Mouse (Mus musculus) kidney, postnatal 0 days (tissue): ENCODE measurements around the gene Cdc7. TPM values are rescaled to one million over a fixed set of nuclear protein-coding genes. Genes with fewer than 3 reads are reported as not detected.

Source experiments
- ATAC-seq: fragments of 200-750 bp; cut with Nextera tagmentation; replicated peaks from 2 replicates; pipeline ENCODE4 v1.8.0; 2017; ENCODE audit warnings: low read depth, moderate number of reproducible peaks, moderate TSS enrichment, moderate library complexity; ENCODE audit not compliant: low FRiP score
- DNase-seq: peaks from one replicate; pipeline ENCODE4 v3.0.0-alpha.2; 2016; ENCODE audit warnings: low spot score
- H3K27ac ChIP-seq: fragments of 300-500 bp; sonication (generic); 2 replicates; pipeline ENCODE4 v1.5.1; 2014; ENCODE audit warnings: mild to moderate bottlenecking
- H3K27me3 ChIP-seq: fragments of 300-500 bp; sonication (generic); 2 replicates; pipeline ENCODE4 v1.6.1; 2014; ENCODE audit warnings: low read length, mixed read lengths; ENCODE audit not compliant: insufficient read depth
- H3K36me3 ChIP-seq: fragments of 300-500 bp; sonication (generic); 2 replicates; pipeline ENCODE4 v1.6.1; 2014; ENCODE audit warnings: low read length, mixed read lengths; ENCODE audit not compliant: insufficient read depth
- H3K4me1 ChIP-seq: fragments of 300-500 bp; sonication (generic); replicated peaks from 2 replicates; pipeline ENCODE4 v1.6.1; 2014; ENCODE audit warnings: antibody characterized with exemption, low read length, mixed read lengths; ENCODE audit not compliant: insufficient read depth
- H3K4me2 ChIP-seq: fragments of 300-500 bp; sonication (generic); 2 replicates; pipeline ENCODE4 v1.6.1; 2014; ENCODE audit warnings: mild to moderate bottlenecking, low read length, moderate library complexity, mixed read lengths
- H3K4me3 ChIP-seq: fragments of 300-500 bp; sonication (generic); replicated peaks from 2 replicates; pipeline ENCODE4 v1.5.1; 2014; ENCODE audit warnings: low read depth, low read length
- H3K9ac ChIP-seq: fragments of 300-500 bp; sonication (generic); 2 replicates; pipeline ENCODE4 v1.6.1; 2014; ENCODE audit warnings: low read depth, low read length
- H3K9me3 ChIP-seq: fragments of 300-500 bp; sonication (generic); replicated peaks from 2 replicates; pipeline ENCODE4 v1.6.1; 2016; ENCODE audit warnings: low read length, inconsistent platforms, mixed read lengths
- CTCF ChIP-seq: IDR thresholded peaks from 2 replicates; pipeline ENCODE4 v1.5.1; 2016; ENCODE audit warnings: antibody characterized with exemption, low read depth, mild to moderate bottlenecking, moderate library complexity
- WGBS: fragments of 180-500 bp; shearing (Covaris S2); extraction: QIAGEN DNeasy Blood & Tissue Kit; methylation state at CpG from one replicate; pipeline ENCODE4 v1.1.7; 2014; 5-methylcytosine and 5-hydroxymethylcytosine counted together
- polyA plus RNA-seq: library from polyadenylated mRNA; unstranded; fragments of >200 nt; fragmentation: Nextera tagmentation; extraction: Ambion mirVana; gene quantifications from 2 replicates; pipeline ENCODE4 v1.2.1, GENCODE M21; 2015

Cdc7 gene
- polyA plus RNA-seq, 1 experiment from 2014 or later = 14.8 TPM

GRCm38 (mm10) chr5:107001396-107002090, 37.4 kb downstream of the Cdc7 start:
- H3K36me3 ChIP-seq = no peaks in the 10 kb centered on the region
- ATAC-seq = 0 out of 2 replicates have a peak, but pooled peaks have one; percentile 36
- H3K4me2 ChIP-seq = no peak overlapping the region
- H3K9ac ChIP-seq = no peak overlapping the region
- 59% methylated on average over 11 of the region's 11 CpGs for WGBS
- H3K9me3 ChIP-seq = no peaks in the 10 kb centered on the region
- H3K27me3 ChIP-seq = no peaks in the 10 kb centered on the region
- 0 out of 2 replicates have a peak, but pooled peaks cover 6% of the 10 kb centered on the region for H3K4me1 ChIP-seq
- DNase-seq = no peak
- H3K27ac ChIP-seq = no peak overlapping the region
- no peak overlapping the region for H3K4me3 ChIP-seq
- TF ChIP-seq CTCF = no peak

GRCm38 (mm10) chr5:107002091-107002416, 37.9 kb downstream of the Cdc7 start:
- no peak for DNase-seq
- no peak for TF ChIP-seq CTCF
- WGBS = 31% methylated on average over 5 of the region's 5 CpGs
- no peaks in the 10 kb centered on the region for H3K36me3 ChIP-seq
- 0 out of 2 replicates have a peak, but pooled peaks cover 6% of the 10 kb centered on the region for H3K4me1 ChIP-seq
- no peaks in the 10 kb centered on the region for H3K27me3 ChIP-seq
- no peak for ATAC-seq
- no peak overlapping the region for H3K4me3 ChIP-seq
- H3K4me2 ChIP-seq = no peak overlapping the region
- no peaks in the 10 kb centered on the region for H3K9me3 ChIP-seq
- no peak overlapping the region for H3K27ac ChIP-seq
- no peak overlapping the region for H3K9ac ChIP-seq

DNA sequence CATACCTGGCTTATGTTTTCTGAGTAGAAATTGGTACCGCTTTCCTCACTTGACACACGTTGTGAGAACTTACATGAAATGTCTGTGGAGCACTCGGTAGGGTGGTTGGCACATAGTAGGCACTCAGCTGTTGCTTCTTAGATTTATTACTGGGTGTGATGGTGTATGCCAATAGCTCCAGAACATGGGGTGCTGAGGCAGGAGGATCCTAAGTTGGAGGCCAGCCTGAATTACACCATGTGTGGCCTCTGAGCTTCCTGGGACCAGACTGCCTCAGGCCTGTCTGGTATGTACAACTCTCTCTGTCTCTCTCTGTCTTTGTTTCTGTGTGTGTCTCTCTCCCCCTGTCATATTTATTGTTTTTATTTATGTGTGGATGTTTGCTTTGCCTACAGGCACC, 45.6 kb downstream of the Cdc7 start:
- no peak for TF ChIP-seq CTCF
- H3K27me3 ChIP-seq = no peaks in the 10 kb centered on the region
- no peak overlapping the region for H3K4me2 ChIP-seq
- ATAC-seq (no peak), DNase-seq (no peak)
- no peaks in the 10 kb centered on the region for H3K9me3 ChIP-seq
- H3K9ac ChIP-seq = no peak overlapping the region
- 95% methylated on average over 3 of the region's 3 CpGs for WGBS
- H3K36me3 ChIP-seq = no peaks in the 10 kb centered on the region
- no peak overlapping the region for H3K27ac ChIP-seq
- peaks cover 7% of the 10 kb centered on the region; the same call in 1 of the 2 replicates for H3K4me1 ChIP-seq
- H3K4me3 ChIP-seq = no peak overlapping the region

- H3K27ac ChIP-seq = no peak overlapping the region
- ATAC-seq (no peak), DNase-seq (no peak)
- peaks cover 12% of the 10 kb centered on the region; the same call in 1 of the 2 replicates for H3K4me1 ChIP-seq
- WGBS = 66% methylated on average over 3 of the region's 3 CpGs
- H3K4me3 ChIP-seq = no peak overlapping the region
- H3K9ac ChIP-seq = no peak overlapping the region
- H3K27me3 ChIP-seq = no peaks in the 10 kb centered on the region
- no peaks in the 10 kb centered on the region for H3K36me3 ChIP-seq
- no peak for TF ChIP-seq CTCF
- no peak overlapping the region for H3K4me2 ChIP-seq
- no peaks in the 10 kb centered on the region for H3K9me3 ChIP-seq
Measured at GRCm38 (mm10) chr5:107010300-107010699, 46.2 kb downstream of the Cdc7 start.

DNA sequence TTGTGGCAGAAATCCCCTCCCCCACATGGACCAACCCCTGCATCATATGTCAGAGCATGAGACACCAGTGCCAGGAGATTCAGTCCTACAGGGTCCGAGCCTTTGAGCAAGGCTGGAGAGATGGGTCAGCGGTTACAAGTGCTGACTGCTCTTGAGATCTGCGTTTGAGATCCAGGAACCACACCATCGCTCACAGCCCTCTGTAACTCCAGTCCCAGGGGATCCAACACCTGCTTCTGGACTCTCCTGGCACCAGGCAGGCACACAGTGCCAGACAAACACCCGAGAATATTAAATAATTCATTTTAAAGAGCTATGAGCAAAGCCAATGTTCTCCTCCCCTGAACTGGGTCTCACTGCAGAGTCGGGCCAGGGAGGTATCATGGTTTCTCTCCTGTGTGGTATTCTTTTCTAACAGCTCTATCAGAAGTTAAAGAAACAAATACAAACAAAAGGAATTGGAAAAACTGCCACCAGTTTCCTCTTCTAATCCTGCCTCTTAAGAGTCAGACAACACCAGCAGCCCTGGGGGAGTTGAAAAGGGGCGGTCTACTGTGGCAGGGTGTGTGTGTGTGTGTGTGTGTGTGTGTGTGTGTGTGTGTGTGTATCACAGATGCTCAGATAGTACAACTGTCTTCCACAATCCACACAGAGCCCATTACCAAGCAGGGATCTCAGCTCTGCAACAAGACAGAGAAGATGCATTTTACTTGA, 47.4 kb downstream of the Cdc7 start:
- Histone ChIP-seq H3K9me3 (no peaks in the 10 kb centered on the region), H3K36me3 (no peaks in the 10 kb centered on the region), H3K4me2 (no peak overlapping the region), H3K9ac (no peak overlapping the region), H3K4me3 (no peak overlapping the region), H3K27ac (no peak overlapping the region), H3K4me1 (peaks cover 15% of the 10 kb centered on the region; the same call in 1 of the 2 replicates), H3K27me3 (no peaks in the 10 kb centered on the region)
- DNase-seq = no peak
- 51% methylated on average over 7 of the region's 7 CpGs for WGBS
- no peak for ATAC-seq
- no peak for TF ChIP-seq CTCF

DNA sequence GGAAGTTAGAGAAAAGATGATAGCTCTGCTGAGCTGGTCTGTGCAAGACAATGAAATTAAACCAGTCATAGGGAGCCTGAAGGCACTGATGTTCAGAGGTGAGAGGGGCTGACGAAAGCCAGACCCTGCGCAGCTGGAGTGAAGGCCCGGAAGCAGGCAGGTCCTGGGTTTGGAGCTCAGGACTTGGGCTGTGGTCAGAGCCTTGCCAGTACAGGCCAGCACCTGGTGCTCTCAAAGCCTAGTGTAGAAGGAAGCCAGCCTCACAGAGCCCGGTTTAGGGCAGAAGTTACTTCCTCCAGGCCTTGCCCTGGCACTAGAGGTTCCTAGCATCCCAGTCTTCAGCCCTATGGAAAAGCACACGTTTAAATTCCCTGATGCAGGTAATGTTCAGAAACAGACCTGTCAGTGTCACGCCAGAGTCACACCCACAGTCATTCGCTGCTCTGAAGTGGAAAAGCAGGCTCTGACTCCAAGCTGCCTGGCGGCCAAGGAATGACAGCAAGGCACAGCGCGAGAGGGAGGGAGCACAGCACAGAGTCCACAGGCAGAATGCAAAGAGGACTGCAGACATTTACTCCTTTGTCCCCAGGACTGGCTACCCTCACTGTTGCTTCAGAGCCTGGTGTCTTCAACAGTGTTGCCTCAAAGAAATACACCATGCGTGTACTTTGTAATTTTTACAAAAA, 48.1 kb downstream of the Cdc7 start:
- 58% methylated on average over 11 of the region's 11 CpGs for WGBS
- no peak for TF ChIP-seq CTCF
- Histone ChIP-seq H3K9me3 (no peaks in the 10 kb centered on the region), H3K4me2 (no peak overlapping the region), H3K36me3 (no peaks in the 10 kb centered on the region), H3K27ac (no peak overlapping the region), H3K4me3 (no peak overlapping the region), H3K9ac (no peak overlapping the region), H3K27me3 (no peaks in the 10 kb centered on the region), H3K4me1 (peaks cover 15% of the 10 kb centered on the region; the same call in 1 of the 2 replicates)
- DNase-seq (no peak), ATAC-seq (no peak)
